Mouse (Mus musculus) layer of hippocampus, postnatal 25 days (tissue): Measurements from ENCODE around the gene Ablim2. TPM values are rescaled to one million over a fixed set of nuclear protein-coding genes. Genes with fewer than 3 reads are reported as not detected.

ENCODE experiments used
- DNase-seq, 2 experiments: peaks; one replicate each; pipeline ENCODE4 v3.0.0; 2022; ENCODE audit warnings: mixed read lengths in 2 of 2, low spot score in 1 of 2; ENCODE audit errors: extremely low spot score in 1 of 2
- total RNA-seq, 2 experiments: library from RNA; stranded (reverse); gene quantifications; 2 replicates each; pipeline ENCODE4 v1.2.3; 2021

The Ablim2 gene
- total RNA-seq, 2 experiments from 2014 or later = 123 to 132 TPM

DNA sequence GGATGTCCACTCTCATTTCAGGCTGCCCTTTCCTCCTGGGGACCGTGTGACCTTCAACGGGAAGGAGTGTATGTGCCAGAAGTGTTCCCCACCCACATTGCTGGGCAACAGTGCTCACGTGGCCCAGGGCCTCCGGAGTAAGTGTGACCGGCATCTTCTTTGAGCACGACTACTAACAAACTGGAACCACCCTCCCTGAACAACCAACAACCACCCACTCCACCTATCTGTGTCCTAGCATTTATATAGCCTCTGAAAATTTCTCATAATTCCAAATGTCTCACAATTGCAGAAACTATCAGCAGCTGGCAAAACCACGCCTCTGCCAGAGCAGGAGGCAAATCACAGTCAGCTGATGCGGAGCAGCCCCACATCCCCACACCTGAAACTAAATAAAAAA is 49.3 kb downstream of the Ablim2 start:
- DNase-seq = no peak

DNA sequence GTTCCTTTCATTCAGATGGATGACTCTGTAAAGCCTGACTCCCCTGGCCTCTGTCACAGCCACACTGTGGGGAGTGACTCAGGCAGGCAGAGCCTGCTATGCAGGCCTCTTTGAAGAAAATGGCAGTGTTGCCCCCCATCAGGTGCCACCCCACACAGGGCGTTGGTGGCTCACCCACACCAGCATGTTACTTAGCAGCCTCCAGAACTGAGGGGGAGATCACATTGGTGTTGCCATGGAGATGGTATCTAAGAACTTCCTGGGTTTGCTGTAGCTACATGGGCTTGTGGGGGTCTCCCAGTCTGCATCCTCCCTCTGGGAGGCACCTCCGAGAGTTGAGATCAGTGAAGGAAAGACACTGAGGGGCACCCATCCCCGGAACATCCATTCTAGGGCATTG is 52.8 kb downstream of the Ablim2 start:
- no peak for DNase-seq

DNA sequence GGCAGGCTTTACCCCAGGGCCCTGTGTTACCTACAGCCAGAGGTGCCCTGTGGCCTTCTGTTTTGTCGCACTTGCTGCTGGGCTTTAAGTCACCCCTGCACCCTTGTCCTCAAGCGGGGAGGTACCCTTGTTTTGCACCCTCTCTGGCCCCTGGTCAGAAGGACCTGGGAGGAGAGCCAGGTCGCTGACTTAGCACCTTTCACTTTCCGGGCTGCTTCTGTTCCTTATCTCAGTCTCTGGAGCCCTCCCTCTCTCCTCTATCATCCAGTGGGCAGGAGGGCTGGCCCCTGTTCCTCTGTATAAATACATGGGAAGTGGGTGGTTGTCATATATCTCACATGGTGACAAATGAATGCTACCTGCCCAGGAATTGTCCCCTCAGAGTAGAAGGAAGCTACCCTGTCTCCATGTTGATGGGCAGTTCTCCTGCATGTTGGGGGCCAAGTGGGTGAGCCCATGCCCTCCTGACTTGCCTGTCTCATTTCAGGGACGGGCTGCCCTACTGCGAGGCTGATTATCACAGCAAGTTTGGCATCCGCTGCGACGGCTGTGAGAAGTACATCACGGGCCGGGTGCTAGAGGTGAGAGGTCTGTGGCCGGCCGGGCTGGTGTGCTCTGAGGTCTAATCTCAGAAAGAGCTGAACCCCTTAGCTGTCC is 54.1 kb downstream of the Ablim2 start:
- DNase-seq = no peak

DNA sequence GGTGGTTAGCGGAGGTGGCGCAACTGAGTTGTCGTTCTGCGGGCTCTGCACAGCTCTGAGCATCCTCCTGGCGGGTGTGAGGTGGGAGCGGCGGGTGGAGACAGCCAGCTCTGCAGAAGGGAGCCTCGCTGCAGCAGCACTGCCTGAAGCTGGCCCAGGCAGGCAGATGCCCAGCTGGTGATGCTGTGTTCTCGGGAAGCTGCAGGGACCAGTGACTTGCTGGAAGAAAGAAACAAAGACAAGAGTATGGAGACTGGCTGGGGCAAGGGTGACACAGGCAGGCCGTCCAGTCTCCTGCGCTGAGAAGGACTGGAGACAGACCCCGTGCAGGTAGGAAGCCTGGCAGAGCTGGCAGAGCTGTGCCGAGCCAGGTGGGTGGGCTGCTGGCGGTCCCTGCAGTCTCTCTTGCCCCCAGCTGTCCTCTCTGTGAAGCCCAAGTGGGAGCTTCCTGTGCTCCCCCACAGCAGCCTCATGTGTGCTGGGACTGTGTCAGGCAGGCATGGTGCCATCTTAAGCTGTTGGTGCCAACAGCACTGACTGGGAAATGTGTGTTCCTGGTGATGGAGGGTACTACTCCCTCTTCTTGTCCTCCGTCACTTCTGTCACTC is 56.8 kb downstream of the Ablim2 start:
- peak; percentile 50 to 62 for DNase-seq

DNA sequence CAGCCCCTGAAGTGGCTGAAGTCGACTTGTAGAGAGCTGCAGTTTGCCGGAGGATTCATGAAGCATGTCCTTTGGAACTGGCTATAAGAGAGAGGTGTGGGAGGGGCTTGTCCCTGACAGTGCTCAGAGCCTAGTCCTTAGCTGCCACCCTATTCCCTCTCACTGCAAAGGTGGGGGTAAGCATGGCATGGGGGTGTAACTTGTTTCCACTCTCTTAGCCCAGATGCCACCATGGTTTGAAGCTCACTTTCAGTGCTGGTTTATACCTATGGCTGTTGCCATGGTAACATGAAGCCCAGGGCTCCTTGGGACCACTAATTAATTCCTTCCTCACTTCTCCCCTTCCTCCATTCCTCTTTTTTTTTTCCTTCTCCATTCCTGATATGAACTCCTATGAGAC is 57.4 kb downstream of the Ablim2 start:
- no peak for DNase-seq

DNA sequence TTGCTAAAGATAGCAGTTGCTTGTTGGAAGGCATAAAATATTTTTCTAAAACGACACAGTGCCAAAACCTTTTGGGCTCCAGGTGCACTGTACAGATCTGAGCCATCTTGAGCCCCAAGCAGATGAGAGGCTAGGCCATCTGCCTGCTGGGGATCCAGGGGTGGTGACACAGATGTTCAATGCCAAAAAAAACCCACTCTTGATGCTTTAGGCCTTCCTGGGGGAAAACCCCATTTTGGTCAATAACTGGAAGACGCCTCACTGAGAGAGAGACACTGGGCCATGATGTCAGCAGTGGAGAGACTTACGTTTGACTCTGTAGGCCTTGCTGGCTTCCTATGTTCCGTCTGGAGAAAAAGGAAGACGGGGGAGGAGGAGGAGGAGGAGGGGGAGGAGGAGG is 59.6 kb downstream of the Ablim2 start:
- no peak for DNase-seq

DNA sequence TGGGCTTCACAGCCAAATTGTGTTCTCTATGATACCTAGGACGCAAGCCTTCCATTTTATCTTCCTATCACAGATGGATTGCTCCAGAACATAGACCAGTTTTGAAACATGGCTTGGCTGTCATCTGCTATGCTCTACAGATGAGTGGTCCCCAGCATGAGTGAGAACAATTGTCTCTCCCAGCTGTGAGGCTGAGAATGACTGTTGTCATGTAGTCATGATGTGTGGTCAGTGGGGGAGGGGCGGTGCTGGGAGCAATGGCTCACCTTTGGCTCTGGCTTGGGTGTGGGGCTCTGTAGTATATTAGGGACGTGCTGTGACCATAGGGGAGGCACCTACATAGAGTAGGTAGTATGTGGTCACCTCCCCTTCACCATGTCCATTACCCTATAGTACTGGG is 60.2 kb downstream of the Ablim2 start:
- no peak for DNase-seq

DNA sequence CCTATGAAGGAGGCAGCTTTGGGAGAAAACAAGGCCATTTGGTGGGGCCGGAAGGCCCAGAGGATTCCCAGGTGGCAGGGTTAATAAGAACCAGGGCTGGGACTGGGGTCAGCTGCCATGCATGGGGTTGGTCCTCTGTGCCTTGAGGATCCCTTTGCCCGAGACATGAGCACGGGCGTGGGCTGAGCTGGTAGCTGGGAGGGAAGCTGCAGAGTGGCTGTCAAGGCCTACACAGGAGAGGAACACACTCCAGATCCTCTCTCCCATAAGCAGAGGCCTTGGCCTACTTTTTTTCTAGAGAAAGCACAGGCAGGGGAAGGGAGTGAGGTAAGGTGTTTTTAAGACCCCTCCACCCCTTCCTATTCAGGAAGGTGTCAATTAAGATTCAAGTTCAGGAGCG is 65.0 kb downstream of the Ablim2 start:
- DNase-seq = no peak

DNA sequence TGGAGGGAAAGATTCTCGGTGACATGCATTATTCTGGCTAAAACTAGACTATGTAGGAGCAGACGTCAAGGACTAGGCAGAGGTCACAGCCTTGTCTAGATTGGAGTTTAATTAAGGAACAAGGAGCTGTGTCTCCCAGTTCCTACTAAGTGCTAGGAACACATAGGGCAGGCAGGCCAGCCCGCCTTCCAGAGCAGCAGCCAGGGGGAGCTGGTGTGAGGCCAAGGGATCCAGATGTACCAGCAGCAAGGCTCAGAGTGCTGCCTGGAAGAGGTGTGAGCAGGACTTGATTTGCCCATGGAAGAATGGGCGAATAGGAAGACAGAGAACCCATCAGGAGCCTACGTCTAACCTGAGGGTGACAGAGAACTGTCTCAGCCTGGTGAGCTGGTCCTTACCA is 68.8 kb downstream of the Ablim2 start:
- no peak for DNase-seq

DNA sequence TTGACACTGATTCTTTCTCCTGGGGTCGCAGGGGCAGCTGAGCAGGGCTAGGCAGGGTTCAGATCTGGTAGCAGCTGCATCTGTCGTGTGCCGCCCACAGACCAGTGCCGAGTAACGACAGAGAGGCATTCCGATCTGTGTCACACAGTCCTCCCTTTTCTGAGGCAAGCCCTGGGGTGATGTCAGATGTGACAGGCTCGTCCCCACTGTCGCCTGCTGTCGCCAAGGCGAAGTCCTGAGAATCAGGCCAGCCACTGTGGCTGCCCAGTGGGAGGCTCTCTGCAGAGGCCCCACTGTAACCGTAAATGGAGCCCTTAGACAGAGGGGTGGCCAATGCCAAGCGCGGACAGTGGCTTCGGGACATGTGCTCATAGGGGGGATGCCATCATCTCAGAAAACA is 69.4 kb downstream of the Ablim2 start:
- DNase-seq = peak in 1 of 2 experiments; percentile 38

DNA sequence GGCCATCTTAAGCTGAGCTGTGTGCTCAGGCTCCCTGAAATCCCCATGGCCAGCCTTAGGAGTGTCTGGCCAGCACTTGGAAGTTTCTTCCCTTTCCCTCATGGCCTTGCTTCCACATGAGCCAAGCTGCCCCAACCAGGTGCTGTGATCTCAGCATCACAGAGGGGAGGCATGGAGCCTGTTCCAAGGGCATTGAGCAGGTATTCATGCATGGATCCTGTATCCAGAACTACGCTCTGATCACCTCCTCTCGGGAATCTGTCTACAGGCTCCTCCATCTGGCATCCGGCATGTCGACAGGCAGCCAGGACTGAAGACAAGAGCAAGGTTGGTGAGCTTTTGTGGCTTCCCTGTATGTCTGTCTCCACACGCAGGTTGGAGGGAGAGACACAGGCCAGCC is 70.2 kb downstream of the Ablim2 start:
- no peak for DNase-seq

DNA sequence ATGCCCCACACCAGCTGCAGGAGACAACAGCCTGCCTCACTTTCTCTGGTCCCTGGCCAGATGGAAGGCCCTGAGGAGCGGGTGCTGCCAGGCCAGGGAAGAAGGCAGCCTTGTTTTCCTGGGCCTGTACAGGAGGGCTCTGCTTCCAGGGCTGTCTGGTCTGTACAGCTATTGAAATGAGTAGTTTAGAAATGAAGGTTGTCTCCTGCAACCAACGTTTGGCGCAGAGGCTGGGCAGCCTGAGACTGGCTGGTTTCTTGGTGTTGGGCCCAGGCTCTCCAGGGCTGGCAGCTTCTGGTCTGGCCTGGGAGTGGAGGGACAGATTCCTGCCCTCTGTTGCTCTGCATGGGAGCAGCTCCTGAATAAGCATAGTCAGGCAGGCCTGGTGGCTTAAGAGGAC is 72.4 kb downstream of the Ablim2 start:
- peak in 1 of 2 experiments; percentile 39 for DNase-seq

DNA sequence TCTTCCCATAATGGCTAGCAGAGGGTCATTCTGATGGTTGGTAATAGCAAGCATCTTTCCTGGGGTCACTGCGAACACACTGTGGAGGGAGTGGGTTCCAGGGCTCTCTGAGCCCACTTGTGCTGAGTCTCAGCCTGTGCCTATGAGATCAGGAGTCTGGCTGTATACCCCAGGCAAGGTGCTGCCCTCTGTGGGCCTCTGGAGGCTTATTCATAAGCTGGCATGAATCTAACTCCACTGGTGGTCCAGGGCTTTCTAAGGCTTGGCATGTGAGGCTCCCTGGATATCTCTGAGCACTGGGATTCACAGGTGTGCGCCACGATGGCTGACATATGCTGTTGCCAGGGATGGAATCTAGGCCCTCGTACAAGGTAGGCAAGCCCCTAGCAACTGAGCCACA is 76.2 kb downstream of the Ablim2 start:
- no peak for DNase-seq

DNA sequence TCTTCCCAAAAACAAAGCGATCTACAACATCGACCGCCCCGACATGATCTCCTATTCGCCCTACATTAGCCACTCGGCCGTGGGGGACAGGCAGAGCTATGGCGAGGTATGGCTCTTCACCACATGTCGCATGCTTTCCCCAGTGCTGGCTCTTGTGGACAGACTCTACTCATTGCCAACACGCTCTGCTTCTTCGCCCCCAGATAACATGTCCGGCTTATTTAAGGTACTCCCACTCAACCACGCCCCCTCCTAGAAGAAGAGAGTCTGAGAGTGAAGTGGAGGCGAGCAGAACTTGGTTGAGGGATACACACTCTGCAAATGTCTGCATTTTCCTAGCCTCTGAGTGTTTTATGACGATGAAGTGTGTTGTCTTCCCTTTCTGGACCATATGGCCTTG is 79.3 kb downstream of the Ablim2 start:
- no peak for DNase-seq

DNA sequence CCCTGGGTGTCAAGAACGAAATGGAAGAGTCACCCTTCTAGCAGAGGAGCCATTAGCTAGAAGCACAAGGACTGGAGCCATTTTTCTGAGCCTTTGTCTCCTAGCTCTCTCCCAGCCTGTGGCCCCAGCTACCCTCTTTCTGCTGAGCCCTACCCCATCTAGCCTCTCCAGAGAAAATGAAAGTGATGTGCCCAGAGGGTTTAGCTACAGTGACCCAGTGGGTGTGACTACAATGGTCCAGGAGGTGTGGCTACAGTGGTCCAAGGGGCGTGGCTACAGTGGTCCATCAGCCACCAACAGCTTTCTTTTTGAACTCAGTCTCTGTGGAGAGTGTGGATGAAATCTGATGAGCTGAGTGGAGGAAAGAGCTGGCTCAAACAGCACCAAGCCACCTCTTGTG is 81.6 kb downstream of the Ablim2 start:
- DNase-seq = no peak

DNA sequence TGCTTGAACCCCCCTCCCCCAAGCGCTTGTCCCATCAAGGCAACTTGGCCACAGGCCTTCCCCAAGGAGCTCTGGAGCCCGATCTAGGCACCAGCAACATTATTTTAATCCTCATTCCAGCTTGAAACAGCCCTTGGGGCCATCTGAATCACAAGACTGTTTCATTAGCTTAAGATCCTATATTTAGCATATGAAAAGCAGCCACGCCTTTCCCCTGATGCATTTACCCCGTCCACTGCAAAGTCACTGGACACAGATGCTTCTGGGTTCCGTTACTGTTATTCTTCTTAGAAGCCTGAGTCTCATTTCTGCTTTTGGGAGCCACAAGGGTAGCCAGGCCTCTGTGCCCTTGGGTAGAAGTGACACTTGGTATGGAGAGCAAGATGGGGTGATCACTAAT is 93.8 kb downstream of the Ablim2 start:
- no peak for DNase-seq

DNA sequence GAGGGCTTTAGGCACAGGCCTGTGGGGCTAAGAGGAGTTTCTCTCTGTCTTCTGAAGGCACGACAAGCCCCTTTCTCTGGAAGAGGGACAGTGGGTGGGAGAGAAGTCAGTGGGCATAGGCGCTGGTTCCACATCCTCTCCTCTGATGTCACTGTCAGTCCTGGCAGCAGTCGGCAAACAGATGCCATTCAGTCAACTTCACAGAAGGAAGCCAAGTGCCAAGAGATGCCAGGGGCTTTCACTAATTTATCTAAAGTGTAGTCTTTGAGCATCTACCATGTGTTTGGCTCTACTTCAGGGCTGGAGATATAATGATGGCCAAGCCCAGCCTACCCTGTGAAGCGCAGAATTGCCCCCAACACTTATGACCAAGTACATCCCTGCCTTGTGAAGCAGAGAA is 95.8 kb downstream of the Ablim2 start:
- DNase-seq = no peak

DNA sequence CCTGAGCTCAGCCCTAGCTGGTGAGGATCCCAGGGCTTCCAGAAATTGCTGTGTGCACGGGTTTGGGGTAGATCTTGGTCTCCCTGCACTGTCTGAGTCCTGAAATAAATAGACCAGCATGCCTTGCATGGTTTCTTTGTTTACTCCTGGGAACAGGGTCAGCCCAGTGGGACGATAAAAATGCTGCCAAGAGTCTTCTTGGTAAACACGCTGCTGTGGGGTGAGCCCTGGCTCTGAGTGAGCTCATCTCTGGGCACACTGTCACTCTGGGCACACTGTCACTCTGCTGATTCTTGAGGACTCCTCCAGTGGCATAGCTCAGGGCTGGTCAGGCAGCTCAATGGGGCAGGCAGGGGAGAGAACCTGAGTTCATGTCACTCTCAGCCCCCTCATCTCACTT is 98.6 kb downstream of the Ablim2 start:
- no peak for DNase-seq

DNA sequence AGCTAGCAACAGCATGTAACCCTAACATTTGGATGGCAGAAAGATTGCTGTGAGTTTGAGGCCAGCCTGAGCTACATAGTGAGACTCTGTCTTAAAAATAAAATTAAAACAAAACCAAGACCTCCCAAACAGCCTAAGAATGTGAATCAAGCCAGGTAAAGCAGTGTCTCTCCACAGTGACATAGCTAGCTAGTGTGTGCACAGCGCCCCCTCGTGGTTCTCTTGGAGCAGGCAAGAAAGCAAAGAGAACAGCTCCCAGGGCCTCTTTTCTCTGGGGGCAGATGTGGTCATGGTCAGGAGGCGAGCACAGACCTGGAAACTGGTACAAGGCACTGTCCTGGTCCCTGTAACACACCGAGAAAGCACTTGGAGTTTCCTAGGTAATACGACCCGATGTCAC is 100.4 kb downstream of the Ablim2 start:
- peak; percentile 52 to 84 for DNase-seq

DNA sequence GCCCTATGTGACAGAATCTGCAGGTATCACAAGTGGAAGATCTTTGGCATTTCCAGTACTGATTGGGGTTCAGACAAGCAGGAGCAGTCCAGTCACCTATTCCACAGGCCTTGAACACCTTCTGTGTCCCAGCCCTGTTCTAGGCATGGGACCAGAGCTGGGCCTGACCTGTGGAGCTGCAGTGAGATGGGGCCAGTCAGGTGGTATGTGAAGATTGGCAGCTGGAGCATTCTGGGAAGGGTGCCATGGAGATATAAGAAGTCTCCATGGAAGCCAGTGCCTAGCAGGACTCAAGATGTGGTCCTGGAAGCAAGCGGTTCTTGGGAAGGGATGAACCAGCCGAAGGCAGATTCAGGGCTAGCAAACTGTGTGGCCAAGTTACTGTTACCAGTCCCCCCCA is 103.8 kb downstream of the Ablim2 start:
- DNase-seq = no peak

DNA sequence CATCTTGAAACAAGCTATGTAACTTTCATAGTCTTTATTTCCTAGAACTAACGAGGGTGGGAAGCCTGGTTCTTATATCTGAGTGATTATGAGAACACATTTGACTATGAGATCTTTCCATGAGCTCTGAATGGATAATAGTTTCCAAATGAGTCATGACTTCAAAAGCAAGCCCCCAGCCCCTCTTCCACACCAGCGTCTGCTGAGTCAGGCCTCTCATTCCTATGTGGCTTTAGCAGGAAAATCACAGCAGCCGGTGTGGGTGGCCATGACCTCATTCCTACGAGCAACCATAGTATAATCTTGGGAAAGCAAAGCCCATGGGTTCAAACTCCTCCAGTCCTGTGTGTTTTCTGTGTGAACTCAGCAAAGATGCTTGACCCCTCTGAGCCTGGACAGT is 112.3 kb downstream of the Ablim2 start:
- DNase-seq = no peak

DNA sequence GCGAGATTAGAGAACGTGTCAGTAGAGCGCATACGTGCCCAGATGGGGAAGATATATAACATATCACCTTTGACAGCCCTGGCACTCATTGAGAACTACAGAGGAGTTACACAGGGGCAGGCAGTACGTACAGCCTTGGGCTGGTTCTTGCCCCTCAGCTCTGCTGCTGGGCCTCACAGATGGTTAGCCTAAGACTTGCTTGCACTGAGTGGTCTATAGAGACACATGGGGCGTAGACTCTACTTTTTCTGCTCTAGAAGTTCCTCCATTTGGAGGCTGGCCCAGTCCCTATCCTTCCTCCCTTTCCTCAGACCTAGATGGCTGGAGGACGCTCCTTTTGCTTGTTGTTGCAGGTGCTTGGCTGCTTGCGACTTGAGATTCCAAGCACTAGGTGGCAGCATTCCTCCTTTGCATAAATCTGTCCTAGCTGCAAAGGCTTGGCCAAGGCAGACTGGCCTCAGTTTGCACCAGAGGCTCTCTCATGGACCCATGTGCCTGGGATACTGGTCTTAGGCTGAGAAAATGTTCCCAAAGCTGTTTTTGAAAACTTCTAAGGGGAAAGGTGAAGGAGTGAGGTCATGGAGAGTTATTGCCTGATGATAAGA is 112.8 kb downstream of the Ablim2 start:
- DNase-seq = peak; percentile 37 to 63
